Mouse (Mus musculus) spleen, embryonic (tissue): ENCODE data around the gene 1700029J07Rik.

Source experiments
- CTCF ChIA-PET: fragments of 350-600 bp; sonication (Branson Sonifier 250); formaldehyde crosslinking; loops from one replicate; lab custom pipeline; 2022; lab: Charles Lee

The 1700029J07Rik gene

DNA sequence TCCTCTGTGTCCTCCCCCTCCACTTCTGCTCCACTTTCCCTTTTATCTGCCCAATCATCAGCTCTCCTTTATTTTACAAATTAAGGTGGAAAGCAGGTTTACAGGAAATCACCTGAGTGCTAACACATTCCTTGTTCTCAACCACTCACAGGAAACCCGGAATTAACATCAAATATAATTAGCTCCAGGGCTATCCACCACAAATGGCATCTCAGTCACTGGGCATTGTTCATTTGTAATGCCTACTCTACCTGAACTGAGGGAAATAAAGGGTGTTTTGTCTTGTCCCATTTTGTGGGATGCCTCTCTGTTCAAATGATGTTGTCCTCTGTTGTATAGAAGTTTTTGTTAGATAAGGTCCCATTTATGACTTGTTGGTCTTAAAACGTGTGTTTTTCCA, 24.4 kb downstream of the 1700029J07Rik start:
- CTCF ChIA-PET: no interaction called here

DNA sequence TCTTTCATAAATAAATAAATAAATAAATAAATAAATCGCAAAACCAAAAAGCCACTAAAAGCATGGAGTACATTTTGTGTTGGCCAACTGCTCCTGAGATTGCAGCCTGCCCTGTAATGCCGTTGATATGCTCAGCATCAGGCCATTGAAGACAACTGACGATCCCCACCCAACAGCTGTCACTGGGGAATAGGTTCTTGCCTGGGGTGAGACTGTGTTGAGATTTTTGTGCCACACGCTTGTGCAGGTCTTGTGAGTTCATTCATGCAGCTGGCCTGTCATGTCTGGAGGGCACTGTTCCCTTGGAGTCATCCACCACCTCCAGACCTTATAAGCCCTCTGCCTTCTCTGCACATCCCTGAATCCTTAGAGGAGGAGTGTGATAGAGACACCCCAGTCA, 28.8 kb downstream of the 1700029J07Rik start:
- CTCF ChIA-PET: interaction anchor here (0.7 kb wide), 1 partner anchor 273 kb away, joined by 8 read pairs; no protein-coding TSS in a partner anchor

DNA sequence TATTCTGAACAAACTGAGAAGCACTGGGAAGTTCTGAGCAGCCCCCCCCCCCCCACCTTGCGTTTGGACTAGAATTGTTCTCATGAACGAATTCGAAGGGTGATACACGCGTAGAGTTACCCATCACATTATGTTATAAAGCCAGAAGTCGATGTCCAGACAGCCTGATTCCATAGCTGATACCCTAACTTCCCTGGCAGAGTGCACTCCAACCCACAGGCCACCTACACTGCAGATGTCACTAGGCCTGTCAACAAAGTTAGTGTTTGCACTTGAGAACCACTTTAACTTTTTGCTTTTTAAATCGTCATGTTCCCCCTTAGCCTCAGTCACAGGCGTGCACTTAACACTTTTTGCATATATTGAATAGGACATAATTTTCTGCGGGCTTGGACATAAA, 38.1 kb downstream of the 1700029J07Rik start:
- CTCF ChIA-PET: no interaction called here

DNA sequence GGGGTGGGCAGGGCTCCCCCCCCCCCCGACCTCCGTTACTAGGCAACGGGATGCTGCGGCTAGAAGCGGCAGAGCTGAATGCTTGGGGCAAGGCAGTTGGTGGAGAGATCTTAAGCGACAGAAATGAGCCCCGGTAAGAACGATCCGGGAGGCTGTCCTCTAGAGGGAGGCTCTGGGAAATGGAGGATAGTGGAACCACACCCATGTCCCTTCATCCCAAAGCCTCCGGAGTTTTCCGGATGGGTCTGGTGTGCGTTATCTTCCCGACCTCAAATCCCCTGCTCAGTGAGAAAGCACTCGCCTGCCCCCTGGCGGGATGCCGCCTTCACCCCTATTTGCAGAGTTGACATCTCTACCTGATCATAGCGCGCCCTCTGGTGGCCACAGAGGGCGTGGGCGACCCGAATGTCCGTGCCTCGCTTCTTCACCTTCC, 40.5 kb downstream of the 1700029J07Rik start, which contains the start of gene Ccdc110:
Gene Ccdc110, plus strand, starts transcription at position 38 of the 433 bp plus-strand sequence.
- CTCF ChIA-PET: interaction anchor here (0.6 to 1.8 kb wide), 6 partner anchors 27 to 479 kb away, joined by 3 to 8 read pairs (median 4); no protein-coding TSS in a partner anchor

DNA sequence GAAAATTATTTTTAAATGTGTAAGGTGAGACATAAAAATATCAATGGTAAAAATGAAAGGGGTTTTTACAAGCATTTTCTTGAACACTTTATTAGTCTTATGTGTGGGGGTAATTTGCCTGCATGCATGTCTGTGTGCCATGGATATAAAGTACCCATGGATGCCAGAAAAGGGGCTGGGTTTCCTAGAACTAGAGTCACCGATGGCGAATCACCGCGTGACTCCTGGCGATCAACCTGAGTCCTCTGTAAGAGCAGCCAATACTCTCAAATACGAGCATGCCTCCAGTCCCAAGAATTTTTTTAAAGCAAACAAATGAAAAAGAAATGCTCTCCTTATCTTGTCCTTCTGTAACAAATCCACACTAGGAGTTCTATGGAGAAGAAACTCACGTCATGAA, 52.9 kb downstream of the 1700029J07Rik start:
- CTCF ChIA-PET: no interaction called here

DNA sequence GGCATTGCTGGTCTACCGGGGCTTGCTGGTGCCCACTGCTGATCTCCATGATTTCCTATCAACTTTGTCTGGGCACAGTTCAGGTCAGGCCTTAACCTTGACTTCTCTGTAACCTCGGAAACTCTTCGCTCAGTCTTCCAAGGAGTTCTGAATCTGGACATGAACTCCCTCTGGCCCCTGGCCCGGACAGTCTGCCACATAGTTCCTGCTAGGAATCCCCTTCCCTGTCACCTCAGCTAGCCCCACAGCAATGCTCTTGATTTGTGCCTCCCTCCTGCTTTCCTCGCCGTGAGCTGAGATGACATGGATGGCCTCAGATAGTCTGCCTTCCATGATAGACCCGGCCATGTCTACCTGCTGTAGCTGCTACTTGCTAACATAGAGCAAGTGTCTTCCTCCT, 54.7 kb downstream of the 1700029J07Rik start:
- CTCF ChIA-PET: no interaction called here

DNA sequence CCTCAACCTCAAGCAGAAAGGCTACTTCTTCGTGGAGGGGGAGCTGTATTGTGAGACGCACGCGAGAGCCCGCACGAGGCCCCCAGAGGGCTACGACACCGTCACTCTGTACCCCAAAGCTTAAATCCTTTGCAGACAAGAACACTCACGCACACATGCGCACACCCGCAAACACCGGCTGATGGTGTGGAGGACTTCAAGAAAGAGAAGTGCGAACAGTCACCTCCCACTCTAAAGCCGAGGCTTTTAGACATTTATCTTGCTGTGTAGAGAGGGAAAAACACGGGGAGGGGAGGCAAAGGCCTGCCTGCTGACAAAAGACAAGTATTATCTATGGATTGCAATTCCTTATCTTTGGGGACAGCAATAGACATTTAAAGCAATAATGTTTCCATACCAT, 56.2 kb downstream of the 1700029J07Rik start:
- CTCF ChIA-PET: interaction anchor here (0.5 kb wide), 1 partner anchor 237 kb away, joined by 3 read pairs; no protein-coding TSS in a partner anchor

DNA sequence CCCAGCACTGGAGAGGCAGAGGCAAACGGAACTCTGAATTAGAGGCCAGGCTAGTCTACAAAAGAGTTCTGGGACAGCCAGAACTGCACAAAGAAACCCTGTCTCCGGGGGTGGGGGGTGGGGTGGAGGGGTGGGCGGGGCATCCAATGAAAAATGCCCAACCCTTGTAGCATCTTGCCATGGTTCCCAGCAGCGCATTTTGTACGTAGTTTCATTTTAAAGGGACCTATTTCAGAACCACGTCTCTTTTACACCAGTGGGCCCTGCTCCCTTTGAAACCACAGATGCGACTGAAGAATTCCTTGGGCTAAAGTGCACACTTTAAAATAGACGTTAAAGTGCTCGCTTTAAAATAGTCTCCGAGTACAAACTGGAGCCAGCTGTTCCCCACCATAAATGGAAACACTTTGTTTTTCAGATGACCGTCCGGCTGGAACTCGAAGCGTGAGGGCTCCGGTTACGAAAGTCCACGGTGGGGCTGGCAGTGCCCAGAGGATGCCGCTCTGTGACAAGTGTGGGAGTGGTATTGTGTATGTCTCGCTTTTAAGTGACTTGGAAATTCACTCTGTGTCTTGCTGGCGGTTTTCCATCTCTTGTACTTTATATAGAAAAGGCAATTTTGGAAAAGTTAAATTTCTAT, 57.9 kb downstream of the 1700029J07Rik start:
- CTCF ChIA-PET: no interaction called here

DNA sequence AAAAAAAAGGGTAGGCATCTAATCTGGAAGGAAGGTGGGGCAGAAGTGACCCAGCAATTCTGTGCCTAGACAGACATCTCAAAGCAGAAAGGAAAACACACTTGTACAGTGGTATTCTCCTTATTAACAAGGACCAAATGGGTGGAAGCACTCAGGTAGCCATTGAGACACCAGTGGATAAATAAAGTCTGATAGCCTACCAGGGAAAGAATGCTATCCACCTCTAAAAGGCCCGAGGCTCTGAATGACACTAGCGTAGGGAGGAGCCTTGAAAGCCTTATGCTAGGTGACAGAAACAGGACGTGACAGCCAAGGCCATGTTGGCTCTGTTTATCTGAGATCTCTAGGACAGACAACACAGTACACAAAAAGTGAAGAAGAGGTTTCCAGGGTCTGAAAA, 58.6 kb downstream of the 1700029J07Rik start:
- CTCF ChIA-PET: no interaction called here

DNA sequence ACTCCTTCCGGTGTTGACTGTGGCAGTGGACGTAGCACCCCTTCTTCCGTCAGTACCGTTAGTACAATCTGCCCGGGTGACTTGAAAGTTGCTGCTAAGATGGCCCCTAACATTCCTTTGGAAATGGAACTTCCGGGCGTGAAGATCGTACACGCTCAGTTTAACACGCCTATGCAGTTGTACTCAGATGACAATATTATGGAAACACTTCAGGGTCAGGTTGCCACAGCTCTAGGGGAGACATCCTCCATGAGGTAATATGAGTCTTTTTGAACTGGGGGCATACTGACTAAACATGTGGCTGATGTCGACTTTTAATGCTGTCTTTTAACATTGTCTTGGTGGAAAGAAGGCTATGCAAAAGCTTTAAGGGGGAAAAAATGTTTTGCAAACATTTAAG, 61.3 kb downstream of the 1700029J07Rik start:
- CTCF ChIA-PET: no interaction called here

DNA sequence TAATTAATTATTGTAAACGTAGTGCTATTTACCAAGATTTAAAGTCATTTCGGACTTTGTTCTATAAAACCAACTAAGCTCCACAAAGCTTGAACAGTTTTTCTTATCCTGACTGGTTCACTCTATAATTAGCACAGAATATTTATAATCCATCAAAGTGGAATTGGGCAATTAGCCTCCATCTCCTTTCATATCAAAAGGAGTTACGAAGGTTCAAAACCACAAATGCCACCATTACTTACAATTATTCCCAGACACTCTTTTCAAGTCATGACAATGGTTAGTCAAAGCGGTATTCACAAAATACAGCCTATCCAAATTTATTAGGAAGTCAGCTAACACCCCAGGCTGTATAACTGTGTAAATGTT, 68.8 kb downstream of the 1700029J07Rik start:
- CTCF ChIA-PET: no interaction called here

DNA sequence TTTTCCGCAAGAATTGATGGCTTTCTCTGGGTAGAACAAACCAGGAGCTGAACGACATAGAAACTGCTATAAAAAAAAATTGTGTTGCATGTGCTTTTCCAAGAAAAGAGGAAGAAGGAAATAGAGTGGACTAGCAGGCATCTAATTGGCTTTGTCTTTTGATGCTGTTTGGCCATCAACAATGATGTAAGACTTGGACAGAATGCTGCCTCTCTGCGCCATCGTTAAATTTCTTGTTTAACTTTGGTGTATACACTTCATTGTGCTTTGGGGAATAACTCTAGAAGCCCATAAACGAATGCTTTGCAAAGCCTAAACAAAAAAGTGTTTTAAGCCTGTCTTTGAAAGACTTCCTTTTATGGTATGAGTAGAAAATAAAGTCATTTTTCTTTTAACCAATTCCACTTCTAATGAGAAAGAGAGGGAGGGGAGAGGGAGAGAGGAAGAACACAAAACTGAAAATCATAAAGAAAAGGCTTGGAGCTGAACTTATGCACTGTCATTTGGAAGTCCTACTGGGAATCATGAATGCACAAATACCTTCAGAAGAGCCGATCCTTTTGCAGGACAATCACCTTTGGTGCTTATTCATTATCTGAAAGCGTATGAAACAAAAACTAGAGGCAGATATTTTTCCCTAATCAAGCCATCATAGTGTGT, 69.3 kb downstream of the 1700029J07Rik start:
- CTCF ChIA-PET: no interaction called here

DNA sequence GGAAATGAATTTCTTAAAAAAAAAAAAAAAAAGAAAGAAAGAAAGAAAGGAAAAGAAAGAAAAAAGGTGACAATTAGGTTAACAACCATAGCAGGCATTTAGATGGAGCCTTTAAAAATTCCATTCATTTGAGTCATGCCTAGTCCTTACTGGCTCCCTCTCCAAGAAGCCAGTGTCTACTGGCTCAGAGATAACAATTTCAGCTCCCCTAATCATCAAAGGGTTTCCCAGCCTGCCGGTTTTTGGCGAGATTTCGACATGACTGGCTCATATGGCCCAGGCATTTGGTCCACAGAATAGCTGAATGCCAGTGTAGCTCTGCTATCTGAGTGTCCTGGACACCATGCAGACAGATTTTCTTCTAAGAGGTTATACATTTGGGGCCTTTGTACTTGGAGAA, 71.4 kb downstream of the 1700029J07Rik start:
- CTCF ChIA-PET: no interaction called here
